Mouse (Mus musculus): ENCODE results near the gene Gm21987. TPM values are rescaled to one million over a fixed set of nuclear protein-coding genes. Genes with fewer than 3 reads are reported as not detected.

Gm21987 gene
- polyA plus RNA-seq, 1 experiment from 2014 or later = 5.1 TPM

Other genes starting within 250 kb of the Gm21987 start
- 0.13 TPM in 1 of 2 replicates, not detected in the other for gene Nr1i2, start 52.2 kb upstream of the Gm21987 start, polyA plus RNA-seq (2015; fragmentation: Nextera tagmentation; extraction: Ambion mirVana)
- gene Maats1, start 4.9 kb upstream of the Gm21987 start, polyA plus RNA-seq (2015; fragmentation: Nextera tagmentation; extraction: Ambion mirVana) = 0.16 TPM in 1 of 2 replicates, not detected in the other
- 237 and 277 TPM in 2 replicates for gene Cox17, start within 50 bp of the Gm21987 start, polyA plus RNA-seq (2015; fragmentation: Nextera tagmentation; extraction: Ambion mirVana)
- 298 and 317 TPM in 2 replicates for gene Popdc2, start 15.2 kb downstream of the Gm21987 start, polyA plus RNA-seq (2015; fragmentation: Nextera tagmentation; extraction: Ambion mirVana)
- 0.37 and 0.69 TPM in 2 replicates for gene Pla1a, start 86.1 kb downstream of the Gm21987 start, polyA plus RNA-seq (2015; fragmentation: Nextera tagmentation; extraction: Ambion mirVana)
- gene Adprh, start 105.7 kb downstream of the Gm21987 start, polyA plus RNA-seq (2015; fragmentation: Nextera tagmentation; extraction: Ambion mirVana) = 92.3 and 102 TPM in 2 replicates
- 0.53 and 0.55 TPM in 2 replicates for gene Cd80, start 108.5 kb downstream of the Gm21987 start, polyA plus RNA-seq (2015; fragmentation: Nextera tagmentation; extraction: Ambion mirVana)
- 29.7 and 35.3 TPM in 2 replicates for gene Timmdc1, start 175.6 kb downstream of the Gm21987 start, polyA plus RNA-seq (2015; fragmentation: Nextera tagmentation; extraction: Ambion mirVana)
- 33.5 and 34.7 TPM in 2 replicates for gene Poglut1, start 203.2 kb downstream of the Gm21987 start, polyA plus RNA-seq (2015; fragmentation: Nextera tagmentation; extraction: Ambion mirVana)
- 62.0 and 62.8 TPM in 2 replicates for gene Tmem39a, start 211.7 kb downstream of the Gm21987 start, polyA plus RNA-seq (2015; fragmentation: Nextera tagmentation; extraction: Ambion mirVana)